Mouse (Mus musculus) gastrocnemius, adult 18-20 months (tissue): ENCODE measurements around the gene Mrnip. TPM values are rescaled to one million over a fixed set of nuclear protein-coding genes. Genes with fewer than 3 reads are reported as not detected.

Source experiments
- DNase-seq: peaks from one replicate; pipeline ENCODE4 v3.0.0; 2021; ENCODE audit warnings: low spot score
- total RNA-seq, 2 experiments: library from RNA; stranded (reverse); gene quantifications; 2 replicates each; pipeline ENCODE4 v1.2.3; 2021

Gene Mrnip
- total RNA-seq, 2 experiments from 2014 or later = 2.4 to 2.7 TPM

DNA sequence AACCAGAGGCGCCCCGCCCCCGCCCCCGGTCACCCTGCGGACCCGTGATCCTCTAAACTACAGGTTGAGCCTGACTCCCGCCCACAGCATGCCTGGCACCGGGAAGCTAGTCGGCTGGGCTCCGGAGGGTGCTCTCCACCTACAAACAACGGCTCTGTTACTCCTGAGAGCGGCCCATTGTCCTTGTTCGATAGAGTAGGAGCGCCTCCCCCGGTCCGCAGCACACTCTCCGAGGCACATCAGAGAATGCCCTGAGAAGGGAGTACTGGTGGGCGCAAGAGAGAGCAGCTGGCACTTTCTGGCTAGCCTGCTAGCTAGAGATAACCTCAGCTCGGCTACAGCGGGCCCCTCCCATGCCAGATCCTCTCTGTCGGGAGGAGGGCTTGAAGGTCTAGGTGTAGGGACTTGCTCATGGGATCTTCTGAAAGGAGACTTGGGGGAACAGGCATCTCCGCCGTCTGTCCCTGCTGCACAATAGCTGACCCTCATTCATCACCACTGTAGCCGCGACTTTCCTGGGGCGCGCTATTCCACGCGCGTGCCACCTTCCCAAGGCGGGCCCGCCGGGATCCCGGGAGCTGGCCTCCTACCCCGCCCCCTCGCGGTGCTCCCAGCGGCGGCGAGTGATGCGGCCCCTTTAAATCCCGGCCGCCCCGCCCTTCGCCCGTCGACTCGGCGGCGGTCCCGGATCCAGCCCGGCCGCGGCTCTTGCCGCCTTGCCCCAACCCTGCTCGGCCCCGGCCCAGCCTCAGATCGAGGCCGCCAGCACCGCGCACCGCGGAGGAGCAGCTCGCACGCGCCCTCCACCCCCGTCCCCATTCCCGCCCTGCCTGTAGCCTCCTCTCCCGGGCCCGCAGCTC, 50.7 kb downstream of the Mrnip start:
- peak; percentile 87 for DNase-seq

DNA sequence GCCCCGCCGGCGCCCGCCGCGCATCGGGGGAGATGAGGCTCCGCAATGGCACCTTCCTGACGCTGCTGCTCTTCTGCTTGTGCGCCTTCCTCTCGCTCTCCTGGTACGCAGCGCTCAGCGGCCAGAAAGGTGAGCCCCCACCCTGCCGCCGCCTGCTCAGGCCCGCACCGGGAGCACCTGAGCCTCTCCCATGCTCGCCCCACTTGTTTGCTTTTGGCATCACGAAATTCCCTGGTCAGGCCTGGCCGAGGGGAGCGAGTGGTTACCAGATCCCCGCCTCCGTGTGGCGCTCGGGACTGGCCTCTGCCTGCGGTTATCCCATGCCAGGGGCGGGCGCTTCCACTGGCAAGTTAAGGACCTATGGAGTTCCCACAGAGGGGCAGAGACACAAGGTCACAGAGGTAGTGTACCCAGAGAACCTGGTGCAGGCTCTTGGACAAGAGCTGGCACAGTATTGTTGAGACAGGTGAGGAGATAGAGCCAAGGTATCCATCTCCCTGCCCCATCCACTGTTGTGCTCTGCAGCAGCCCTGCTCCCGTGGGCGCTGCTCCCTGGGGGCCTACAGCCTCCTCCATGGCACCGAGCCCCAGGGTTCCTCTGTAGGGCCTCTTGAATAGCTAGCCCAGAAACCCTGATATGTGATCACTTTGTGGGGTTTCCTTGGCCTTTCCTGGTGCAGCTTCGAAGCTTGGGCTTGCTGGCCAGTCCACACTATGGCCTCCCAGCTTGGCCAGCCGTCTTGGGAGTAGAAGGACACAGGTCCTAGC, 51.6 kb downstream of the Mrnip start:
- peak; percentile 50 for DNase-seq

DNA sequence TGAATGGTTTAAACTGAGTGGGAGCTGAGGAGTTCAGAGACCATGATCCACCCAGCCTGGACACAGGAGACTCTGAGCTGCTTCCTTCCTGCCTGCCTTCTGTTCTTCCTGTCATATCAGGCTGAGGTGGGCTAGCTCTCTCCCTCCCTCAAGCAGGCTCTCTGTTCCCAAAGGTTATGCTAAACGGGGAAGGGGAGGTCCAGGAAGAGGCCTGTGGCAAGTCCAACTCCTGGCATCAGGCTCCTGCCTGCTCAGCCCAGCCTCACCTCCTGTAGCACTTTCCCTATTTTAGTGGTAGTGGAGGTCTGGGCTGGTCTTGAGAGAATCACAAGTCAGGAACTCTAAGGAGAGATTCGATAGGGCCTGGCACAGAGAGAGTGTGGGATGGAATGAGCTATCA, 52.2 kb downstream of the Mrnip start:
- DNase-seq = no peak

DNA sequence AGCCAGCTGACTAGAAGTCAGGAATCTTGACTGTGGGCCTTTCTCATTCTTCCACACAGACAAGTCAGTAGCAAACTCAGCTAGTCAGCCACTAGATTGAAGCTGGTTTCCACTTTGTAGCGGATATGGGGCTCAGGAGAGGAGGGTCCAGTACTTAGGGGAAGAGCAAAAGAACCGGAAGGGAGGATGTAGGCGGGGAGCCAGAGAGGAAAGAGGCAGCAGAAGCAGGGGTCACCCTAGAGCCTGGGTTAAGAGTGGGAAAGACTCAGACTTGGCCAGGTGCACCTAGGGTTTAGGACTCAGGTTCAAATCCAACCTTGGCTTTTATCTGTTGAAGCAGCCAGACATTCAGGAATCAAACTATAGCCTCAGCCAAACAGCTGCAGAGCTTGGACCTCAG, 53.0 kb downstream of the Mrnip start:
- no peak for DNase-seq

DNA sequence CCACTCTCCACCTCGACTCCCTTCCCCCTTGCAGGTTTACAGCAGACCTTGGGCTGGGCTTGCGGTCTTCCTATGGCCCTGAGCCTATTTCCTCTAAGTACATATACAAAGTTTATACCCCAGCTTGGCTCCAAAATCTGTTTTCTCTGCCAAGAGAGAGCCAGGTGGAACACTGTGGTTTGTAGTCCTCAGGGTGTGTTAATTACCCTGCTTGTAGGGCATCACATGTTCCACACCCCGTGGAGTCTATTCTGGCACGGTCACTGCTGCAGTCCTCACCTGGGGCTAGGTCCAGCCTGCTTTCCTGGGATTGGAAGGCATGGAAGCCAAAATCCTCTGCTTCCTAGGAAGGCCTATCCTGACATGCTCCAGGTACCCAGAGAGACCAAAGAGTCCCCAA, 53.5 kb downstream of the Mrnip start:
- DNase-seq = no peak

DNA sequence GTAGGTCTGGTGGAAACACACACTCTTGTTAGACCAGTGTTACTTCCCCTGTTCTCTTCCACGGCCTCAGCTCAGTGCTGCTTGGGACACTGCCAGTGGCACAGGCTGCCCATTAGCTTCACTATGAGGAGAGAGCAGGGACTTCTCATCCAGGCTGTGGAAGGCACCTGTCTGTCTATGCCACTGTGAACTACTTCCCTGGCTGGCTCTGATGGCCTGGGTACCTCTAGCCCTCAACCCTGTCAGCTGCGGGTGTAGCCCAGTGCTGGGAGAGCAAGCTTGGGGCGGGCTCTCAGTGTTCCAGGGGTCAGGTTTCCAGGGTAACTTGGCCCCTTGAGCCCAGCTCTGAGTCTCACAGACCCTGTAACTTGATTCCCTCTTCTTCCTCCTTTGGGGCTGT, 54.5 kb downstream of the Mrnip start:
- DNase-seq = no peak

DNA sequence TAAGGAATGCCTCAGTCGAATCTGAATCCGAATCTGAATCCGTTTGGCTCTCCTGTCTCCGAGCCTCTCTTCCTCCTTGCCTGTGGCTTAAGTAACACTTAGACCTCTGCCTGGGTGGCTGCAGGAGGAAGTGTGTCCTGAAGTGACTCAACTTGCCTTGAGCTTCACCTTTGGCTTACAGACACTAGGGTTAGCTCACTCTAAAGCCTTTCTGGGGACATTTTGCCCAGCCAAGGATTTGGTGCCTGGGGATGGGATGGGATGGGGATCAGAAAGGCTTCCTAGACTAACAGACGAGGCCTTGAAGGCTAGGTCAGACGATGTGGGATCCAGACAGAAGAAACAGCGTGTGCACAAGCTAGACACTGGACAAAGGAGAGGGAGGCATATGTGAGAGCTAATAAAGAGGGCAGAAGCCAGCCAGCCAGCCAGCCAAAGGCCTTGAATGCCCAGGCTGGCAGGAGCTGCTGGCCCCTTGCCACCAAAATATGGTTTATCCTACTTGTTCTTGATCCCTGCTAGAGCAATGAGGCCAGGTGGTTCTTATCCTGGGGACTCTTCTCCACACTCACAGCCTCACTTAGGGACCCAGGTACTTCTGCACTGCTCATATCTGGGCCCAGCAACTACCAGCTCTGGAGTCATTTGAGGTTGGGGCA, 55.1 kb downstream of the Mrnip start:
- DNase-seq = no peak

DNA sequence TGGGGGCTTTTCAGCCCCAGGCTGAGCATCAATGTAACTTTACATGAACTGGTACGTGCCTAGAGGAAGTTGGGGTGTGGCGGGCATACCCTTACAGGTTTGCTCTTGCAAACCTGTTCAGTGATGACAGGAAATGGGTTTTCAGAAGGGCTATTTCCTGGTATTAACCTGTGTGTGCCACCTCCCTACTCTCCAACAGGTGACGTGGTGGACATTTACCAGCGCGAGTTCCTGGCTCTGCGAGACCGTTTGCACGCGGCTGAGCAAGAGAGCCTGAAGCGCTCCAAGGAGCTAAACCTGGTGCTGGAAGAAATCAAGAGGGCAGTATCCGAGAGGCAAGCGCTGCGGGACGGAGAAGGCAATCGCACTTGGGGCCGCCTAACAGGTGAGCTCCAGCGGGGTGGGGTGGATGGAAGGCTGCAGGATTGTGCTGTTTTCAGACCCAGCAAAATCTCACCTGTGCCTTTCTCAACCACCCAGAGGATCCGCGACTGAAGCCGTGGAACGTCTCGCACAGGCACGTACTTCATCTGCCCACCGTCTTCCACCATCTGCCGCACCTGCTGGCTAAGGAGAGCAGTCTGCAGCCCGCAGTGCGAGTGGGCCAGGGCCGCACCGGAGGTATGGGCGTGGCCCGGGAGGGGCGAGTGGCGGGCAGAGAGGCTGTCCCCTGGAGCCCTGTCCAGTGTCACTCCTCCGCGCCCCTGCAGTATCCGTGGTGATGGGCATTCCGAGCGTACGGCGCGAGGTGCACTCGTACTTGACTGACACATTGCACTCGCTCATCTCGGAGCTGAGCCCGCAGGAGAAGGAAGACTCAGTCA, 56.4 kb downstream of the Mrnip start:
- DNase-seq = no peak

DNA sequence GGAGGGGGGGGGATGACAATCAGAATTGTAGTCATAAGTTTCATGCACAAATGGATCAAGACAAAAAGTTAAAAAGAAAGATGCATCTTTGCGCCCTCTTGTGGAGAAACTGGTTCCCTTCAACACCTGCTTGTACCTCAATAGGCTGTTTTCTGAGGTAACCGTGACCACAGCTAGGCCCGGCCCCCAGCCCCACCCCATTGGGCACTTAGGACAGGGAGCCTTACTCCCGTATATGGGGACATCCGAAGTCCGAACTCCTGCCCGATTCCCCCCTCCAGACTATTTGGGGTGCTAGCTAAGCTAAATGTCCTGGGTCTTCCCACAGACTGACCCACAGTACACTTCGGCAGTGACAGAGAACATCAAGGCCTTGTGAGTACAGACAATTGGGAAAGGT, 57.2 kb downstream of the Mrnip start:
- no peak for DNase-seq

DNA sequence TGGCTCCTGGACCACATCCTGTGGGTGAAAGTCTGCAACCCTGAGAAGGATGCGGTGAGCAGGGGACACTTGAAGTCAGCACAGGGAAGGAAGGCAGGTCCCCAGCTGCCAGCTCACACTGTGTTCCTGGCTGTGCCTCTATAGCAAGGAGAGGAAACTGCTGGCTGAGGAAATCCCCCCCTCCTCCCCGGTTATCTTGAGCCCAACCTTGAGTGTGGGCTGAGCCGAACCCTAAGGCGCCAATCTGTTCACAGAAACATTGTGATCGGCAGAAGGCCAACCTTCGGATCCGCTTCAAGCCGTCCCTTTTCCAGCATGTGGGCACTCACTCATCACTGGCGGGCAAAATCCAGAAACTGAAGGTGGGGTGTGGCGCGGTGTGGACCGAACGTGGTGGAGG, 58.8 kb downstream of the Mrnip start:
- no peak for DNase-seq

DNA sequence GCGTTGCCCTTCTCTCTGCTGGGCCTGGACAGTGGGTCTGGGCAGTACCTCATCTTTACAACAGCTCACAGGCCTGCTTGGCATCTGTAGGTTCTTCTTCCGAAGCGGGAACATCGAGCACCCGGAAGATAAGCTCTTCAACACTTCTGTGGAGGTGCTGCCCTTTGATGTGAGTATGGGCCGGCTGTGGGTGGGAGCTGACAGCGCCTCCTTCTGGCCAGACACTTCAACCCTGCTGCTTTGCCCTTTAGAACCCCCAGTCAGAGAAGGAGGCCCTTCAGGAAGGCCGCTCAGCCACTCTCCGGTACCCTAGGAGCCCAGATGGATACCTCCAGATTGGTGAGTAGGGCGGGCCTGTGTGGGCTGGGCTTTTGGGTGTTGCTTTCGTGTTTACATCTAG, 59.7 kb downstream of the Mrnip start:
- no peak for DNase-seq

DNA sequence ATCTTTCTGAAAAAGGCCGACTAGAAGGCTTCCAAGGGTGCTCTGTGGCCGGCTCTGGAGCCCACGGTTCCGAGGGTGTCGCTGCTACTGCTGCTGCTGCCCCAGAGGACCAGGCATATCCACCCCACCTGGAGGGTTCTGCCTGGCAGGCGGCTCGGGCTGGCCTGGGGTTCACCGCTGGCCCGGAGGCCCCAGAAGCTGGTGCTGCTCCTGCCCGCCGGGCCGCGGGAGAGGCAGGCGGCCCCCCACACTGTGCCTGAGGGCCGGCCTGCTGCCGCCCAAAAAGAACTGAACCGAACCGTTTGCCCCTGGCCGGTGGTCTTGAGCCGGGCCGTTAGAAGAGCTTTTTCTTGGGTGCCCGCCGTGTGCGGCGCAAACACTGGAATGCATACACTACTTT, 60.4 kb downstream of the Mrnip start:
- DNase-seq = no peak

DNA sequence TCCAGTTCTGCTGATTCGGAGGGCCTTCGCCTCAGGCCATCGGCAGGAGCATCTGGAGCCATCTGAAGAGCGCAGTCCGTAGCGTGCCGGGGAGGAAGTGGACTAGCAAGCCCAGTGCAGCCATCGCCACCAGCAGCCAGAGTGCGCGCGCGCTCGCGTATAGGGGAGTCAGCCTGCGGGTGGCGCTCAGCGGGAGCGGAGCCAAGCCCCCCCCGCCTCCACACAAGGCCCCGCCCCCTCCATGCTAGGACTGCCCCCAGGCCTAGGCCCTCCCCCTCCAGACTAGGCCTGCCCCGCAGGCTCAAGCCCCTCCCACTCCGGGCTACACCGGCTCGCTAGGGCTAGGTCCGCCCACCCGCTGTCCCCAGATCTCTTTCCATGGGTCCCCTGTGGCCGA, 62.3 kb downstream of the Mrnip start:
- DNase-seq = peak; percentile 89

DNA sequence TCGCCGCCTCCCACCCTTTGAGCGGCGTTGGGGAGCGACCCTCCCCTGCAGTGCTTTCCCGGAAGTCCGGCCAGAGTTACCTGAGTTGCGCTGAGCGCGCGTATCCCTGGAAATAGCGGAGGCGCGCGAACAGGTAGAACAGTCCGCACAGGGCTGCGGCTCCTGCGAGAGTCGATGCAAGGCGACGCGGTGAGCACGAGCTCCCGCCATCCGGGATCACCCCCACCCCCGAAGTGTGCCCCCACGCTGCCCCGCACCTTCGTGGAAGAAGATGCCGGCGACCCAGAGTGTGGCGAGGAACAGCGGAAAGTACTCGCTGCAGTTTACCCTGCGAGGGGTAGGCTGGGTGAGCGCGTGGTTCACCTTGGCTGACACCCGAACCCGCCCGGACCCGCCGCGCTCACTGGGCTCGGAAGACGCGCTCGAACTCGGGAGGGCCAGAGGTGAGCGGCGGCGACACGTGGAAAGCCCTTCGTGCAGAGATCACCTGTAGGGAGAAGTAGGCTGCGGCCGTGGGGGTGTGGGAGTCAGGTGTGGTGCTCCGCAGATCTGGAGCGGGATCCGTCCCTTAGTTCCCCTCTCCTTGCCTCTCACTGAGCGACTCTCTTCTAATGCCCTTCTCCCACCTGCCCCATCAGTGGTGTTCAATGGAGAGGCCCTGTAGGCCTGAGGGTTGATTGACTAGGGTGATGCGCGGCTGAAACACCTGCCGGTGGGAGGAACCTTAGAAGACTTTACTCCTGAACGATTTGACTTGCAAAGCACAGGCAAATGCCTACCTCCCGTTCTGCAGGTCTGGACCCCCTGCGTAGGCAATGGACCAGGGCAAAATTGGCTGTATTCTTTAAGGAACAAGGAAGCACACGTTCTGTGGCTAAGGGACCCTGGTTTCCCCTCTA, 62.9 kb downstream of the Mrnip start:
- no peak for DNase-seq

DNA sequence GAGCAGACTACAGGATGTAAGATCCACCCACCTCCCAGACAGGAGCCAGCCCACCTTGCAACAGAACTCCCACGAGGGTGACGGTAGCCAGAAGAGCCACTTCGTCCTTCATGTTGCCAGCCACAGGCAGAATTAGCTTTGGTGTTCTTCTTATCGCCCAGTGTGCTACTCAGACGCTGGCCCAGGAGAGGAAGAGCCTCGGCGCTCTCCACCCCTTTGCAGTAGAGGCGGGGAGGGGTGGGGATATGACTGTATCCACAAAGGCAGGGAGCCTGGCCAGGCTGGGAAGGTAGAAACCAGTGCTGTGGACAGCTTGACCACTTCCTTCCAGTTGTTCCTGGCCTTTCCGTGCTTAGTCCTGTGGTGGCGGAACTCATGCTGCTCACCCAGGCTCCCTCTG, 64.1 kb downstream of the Mrnip start, which contains the start of gene Ltc4s:
Gene Ltc4s, minus strand, starts transcription at position 293 of the 400 bp plus-strand sequence.
- no peak for DNase-seq

DNA sequence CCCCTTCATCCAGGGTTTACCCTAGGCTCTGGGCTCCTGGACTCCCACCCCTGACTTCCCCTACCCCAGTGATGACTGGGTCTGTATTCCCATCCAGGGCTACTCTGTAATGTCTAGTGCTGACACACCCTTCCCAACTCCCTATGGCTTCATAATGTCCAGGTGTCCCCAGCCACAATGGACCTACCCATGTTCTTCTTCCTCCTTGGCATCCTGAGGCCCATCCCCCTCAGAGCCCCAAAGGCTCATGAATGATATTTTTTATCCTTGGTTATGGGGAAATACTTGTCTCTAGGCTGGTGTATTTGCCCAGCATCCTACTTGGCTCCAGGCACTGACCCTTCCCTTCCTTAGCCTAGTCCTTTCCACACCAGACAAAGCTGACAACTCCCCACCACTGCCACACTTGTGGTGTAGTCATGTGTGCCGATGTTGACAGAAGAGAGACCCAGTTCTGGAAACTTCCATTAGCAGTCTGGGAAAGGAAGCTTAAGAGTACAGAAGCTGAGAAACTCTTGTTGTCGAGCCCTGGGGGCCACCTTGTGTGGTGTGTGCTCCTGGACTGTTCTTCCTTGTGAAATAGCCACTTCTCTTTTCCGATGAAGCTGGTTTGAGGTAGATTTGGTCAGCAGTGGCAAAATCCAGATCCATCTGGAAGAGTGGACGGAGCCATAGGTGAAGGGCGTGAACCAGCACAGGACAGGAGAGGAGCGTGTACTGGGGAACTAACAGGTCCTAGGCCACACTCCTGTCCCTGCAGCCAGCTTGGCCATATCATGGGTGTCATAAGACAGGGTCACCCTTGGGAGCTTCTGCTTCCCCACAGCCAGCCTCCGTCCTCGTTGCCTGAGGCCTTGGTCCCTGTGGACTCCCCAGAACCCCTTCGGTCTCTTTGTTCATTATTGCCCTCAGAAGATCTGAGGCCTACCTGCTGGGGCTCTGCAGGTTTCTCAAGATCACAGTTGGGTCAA, 64.9 kb downstream of the Mrnip start:
- DNase-seq = no peak

DNA sequence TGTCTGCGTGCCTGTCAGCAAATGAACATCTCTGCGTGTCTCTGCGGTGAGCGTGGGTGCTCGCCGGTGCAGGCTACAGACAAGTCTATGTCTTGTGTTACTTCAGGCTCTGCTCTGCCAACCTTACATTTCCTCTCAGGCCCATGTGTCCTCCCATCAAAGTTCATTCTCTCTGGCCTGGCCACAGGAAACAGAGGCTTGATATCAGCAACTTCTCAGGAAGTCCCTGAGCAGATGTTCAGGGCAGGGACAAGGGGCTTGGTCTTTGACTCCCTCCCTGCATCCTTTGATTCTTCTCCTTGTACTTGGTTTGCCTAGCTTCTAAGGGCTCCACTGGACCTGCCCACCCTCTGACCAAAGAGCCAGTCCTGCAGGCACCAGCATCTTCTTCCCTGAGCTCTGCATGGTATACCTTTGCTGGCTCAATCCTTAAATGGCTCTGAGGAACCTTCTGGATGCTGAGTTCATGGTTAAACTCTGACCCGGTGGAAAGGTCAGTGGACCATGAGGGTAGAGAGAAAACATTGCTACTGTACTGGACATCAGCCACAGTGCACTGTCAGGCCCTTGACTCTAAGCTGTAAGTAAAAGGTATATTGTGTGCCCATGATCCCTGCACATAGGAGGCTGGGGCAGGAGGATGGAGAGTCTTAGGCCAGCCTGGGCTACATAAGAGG, 66.1 kb downstream of the Mrnip start:
- DNase-seq = no peak

DNA sequence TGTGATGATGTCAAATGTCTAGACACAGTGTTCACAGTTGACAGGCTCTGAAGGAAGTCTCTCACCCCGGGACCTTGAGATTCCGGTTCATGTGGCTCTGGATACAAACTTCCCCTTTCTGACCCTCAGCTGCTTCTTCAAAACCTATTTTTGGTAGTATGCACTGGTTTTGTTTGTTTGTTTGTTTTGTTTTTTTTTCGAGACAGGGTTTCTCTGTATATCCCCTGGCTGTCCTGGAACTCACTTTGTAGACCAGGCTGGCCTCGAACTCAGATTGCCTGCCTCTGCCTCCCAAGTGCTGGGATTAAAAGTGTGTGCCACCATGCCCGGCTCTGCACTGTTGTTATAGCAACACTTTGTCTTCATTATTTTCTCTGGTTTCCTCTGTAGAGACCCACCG, 69.7 kb downstream of the Mrnip start:
- no peak for DNase-seq

DNA sequence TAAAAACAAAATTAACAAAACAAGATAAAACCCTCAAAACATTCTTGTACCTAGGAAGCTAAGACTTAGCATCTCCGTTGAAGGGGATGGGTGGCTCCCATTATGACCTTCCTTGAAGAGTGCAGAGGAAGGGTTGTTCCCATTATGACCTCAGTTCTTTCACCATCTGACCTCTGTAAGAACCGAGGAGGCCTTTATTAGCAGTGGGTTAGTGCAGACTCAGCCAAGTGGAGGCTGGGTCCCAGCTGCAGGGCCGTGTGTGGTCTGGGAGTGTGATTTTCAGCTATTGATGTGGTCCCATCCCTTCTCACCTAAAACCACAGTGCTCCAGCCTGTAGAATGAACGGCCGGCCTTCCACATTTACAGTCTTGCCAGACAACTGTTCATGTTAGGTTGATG, 71.0 kb downstream of the Mrnip start:
- DNase-seq = no peak
